Mouse (Mus musculus) cerebellum, adult 2 months (tissue): ENCODE results near the gene Lypd1. TPM values are rescaled to one million over a fixed set of nuclear protein-coding genes. Genes with fewer than 3 reads are reported as not detected.

Source experiments
- DNase-seq, 2 experiments: peaks; one replicate each; pipeline ENCODE4 v3.0.0; 2021
- H3K27ac ChIP-seq: fragments of 200-500 bp; 2 replicates; pipeline ENCODE4 v1.5.1; 2012; ENCODE audit warnings: low read length, control low read depth, inconsistent platforms; ENCODE audit not compliant: insufficient read depth
- H3K27me3 ChIP-seq: fragments of 200-500 bp; 2 replicates; pipeline ENCODE4 v1.6.1; 2012; ENCODE audit warnings: inconsistent platforms, mild to moderate bottlenecking, low read length, moderate library complexity; ENCODE audit not compliant: control insufficient read depth, insufficient read depth
- H3K4me1 ChIP-seq: fragments of 200-500 bp; 2 replicates; pipeline ENCODE4 v1.6.1; 2011; ENCODE audit warnings: low read length; ENCODE audit not compliant: control insufficient read depth, insufficient read depth
- H3K4me3 ChIP-seq: fragments of 200-500 bp; replicated peaks from 2 replicates; pipeline ENCODE3; 2011; ENCODE audit warnings: mild to moderate bottlenecking, low read depth, low read length, control low read depth; ENCODE audit not compliant: insufficient read depth
- CTCF ChIP-seq: fragments of 200-500 bp; IDR thresholded peaks from 2 replicates; pipeline ENCODE4 v1.5.1; 2011; ENCODE audit warnings: low read depth, mild to moderate bottlenecking, control low read depth, low read length, moderate library complexity, borderline replicate concordance; ENCODE audit not compliant: insufficient read depth
- POLR2A ChIP-seq: fragments of 200-500 bp; IDR thresholded peaks from 2 replicates; pipeline ENCODE4 v1.6.1; 2011; ENCODE audit warnings: low read length, control low read depth, borderline replicate concordance; ENCODE audit not compliant: insufficient read depth
- WGBS: fragments of 180-500 bp; shearing (Covaris S2); methylation state at CpG from one replicate; pipeline ENCODE4 v1.1.7; 2018; 5-methylcytosine and 5-hydroxymethylcytosine counted together
- polyA plus RNA-seq: library from polyadenylated mRNA; depleted of rRNA; stranded (reverse); fragments of >200 nt; gene quantifications from 2 replicates; pipeline ENCODE4 v1.2.3, GENCODE M21; 2012; rRNA removed

Lypd1 gene
- polyA plus RNA-seq, 1 experiment: 40.0 TPM

- 9% methylated on average over 13 of the region's 13 CpGs for WGBS
Measured at GRCm38 (mm10) chr1:125839746-125840392, 73.0 kb downstream of the Lypd1 start.

DNA sequence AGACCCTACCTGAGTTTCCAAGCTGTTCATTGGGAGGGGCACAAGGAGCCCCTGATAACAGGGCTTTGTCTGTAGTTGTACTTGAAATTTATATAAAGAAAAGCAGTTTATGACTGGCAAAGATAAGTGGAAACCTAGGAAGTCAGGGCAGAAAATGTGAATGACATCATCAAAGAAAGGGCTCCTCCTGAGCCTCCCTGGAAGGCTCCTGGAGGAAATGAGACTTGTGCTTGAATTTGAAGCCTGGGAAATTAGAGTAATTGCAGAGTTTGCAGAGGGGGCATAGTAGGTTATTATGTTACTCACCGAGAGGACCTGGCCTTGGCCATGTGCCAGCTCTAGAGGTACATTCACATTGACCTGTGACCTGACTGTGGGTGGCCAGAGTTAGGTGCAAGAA is 75.4 kb downstream of the Lypd1 start:
- no peak for TF ChIP-seq CTCF
- TF ChIP-seq POLR2A: no peak
- H3K4me1 ChIP-seq: no peaks in the 10 kb centered on the region; the same call in 1 of the 2 replicates
- no peak for DNase-seq
- H3K27me3 ChIP-seq: no peaks in the 10 kb centered on the region; the same call in 1 of the 2 replicates
- WGBS: 58% methylated on average over 1 of the region's 1 CpGs
- no peak overlapping the region for H3K4me3 ChIP-seq
- H3K27ac ChIP-seq: no peak overlapping the region

More at GRCm38 (mm10) chr1:125839746-125840392, 73.0 kb downstream of the Lypd1 start:
- Histone ChIP-seq H3K4me3 (no peak overlapping the region), H3K27ac (no peak overlapping the region), H3K4me1 (no peaks in the 10 kb centered on the region; the same call in 1 of the 2 replicates), H3K27me3 (no peaks in the 10 kb centered on the region; the same call in 1 of the 2 replicates)
- TF ChIP-seq POLR2A: no peak
- TF ChIP-seq CTCF: no peak
- peak; percentile 66 to 78 for DNase-seq

DNA sequence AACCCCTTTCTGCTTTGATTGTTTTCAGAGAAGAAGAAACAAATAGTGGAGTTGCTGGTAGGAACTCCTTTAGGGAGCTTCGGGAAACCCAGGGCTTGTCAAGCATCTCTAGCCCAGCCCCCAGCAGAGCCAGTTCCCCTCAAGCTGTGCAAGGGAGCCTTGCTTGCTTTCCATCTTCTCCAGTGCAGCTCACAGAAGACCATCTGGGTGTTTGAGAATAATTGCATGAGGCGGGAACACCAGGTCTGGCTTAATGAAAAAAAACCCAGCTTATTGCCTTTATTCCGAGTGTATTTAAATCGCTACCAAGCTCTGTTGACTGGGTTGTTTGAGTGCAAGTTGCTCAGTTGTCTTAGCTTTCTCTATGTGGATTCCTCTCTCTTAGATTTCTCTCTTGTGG is 89.3 kb downstream of the Lypd1 start:
- Histone ChIP-seq H3K4me1 (no peaks in the 10 kb centered on the region), H3K4me3 (no peak overlapping the region), H3K27me3 (no peaks in the 10 kb centered on the region), H3K27ac (no peak overlapping the region)
- DNase-seq: no peak
- TF ChIP-seq POLR2A (no peak), CTCF (no peak)
- WGBS: 88% methylated on average over 4 of the region's 4 CpGs

DNA sequence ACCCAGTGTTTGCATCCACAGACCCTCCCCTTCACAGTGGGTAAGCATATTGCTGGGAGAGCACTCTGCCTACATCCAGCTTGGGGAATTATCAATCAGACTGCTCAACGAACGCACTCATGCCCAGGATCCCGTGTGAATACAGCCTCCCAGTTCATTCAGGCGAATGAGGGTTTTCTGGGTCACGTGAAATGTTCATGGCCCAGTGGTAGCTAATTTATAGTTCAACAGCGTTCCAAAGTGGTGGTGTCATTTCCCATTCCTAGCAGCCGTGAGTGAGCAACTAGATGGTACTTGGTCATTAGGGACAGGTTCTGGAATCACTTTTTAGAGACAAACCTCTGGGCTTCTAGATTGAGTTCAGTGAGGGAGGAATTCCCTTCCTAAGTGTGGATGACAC is 91.8 kb downstream of the Lypd1 start:
- TF ChIP-seq POLR2A (no peak), CTCF (no peak)
- no peaks in the 10 kb centered on the region for H3K4me1 ChIP-seq
- 65% methylated on average over 7 of the region's 7 CpGs for WGBS
- H3K4me3 ChIP-seq: no peak overlapping the region
- H3K27ac ChIP-seq: no peak overlapping the region
- no peak for DNase-seq
- no peaks in the 10 kb centered on the region for H3K27me3 ChIP-seq

Other genes with a start within 250 kb of the Lypd1 start
- gene Gpr39, start 236.1 kb downstream of the Lypd1 start, polyA plus RNA-seq: 0.03 and 0.11 TPM in 2 replicates